Mouse (Mus musculus) kidney, adult 9 months (tissue): ENCODE measurements around the gene Gsta2.
"Not testable (repeated sequence)": the region's sequence is repeated elsewhere in the genome, so short reads cannot be mapped to it uniquely, and the experiment has no call there.

ENCODE experiments used
- DNase-seq: peaks from one replicate; pipeline ENCODE4 v3.0.0; 2022

Gsta2 gene

GRCm38 (mm10) chr9:78355611-78356010, at the start of gene Gsta2:
Gene Gsta2 (minus strand): TSS chr9:78355788.
- no peak for DNase-seq

- no peak for DNase-seq
Measured at GRCm38 (mm10) chr9:78401596-78401995, 46.0 kb upstream of the Gsta2 start.

- no peak for DNase-seq
Measured at GRCm38 (mm10) chr9:78400570-78400969, 45.0 kb upstream of the Gsta2 start.

GRCm38 (mm10) chr9:78396517-78396916, 40.9 kb upstream of the Gsta2 start:
- DNase-seq: no peak

GRCm38 (mm10) chr9:78395630-78396351, 40.2 kb upstream of the Gsta2 start, which contains the start of gene Ddx43:
Gene Ddx43 (plus strand): TSS chr9:78395777.
- DNase-seq: peak; percentile 9

- no peak for DNase-seq
Measured at GRCm38 (mm10) chr9:78395244-78395629, 39.6 kb upstream of the Gsta2 start.

- DNase-seq: no peak
Measured at GRCm38 (mm10) chr9:78394602-78395001, 39.0 kb upstream of the Gsta2 start.

GRCm38 (mm10) chr9:78393741-78394140, 38.2 kb upstream of the Gsta2 start:
- DNase-seq: no peak

DNA sequence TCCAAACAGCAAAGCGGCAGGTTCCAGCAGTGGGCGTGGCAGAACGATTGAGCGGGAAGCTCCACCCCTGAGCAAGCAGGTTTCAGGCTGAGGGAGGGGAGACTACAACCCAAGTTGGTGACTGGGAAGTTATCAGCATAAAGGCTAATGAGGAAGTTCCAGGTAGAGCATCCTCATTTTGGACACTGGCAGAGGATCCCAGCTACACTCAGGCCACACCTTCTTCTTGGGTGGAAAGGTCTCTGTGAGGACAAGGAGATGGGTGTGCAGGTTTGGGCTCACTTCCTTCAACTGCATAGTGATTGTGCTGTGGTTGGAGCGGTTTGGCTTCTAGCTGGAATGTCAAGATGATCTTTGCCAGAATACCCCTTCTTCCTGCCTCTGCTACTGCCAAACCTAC, 34.4 kb upstream of the Gsta2 start:
- no peak for DNase-seq

- DNase-seq: no peak
Measured at GRCm38 (mm10) chr9:78386947-78387346, 31.4 kb upstream of the Gsta2 start.

GRCm38 (mm10) chr9:78385893-78386292, 30.3 kb upstream of the Gsta2 start:
- DNase-seq: peak; percentile 29

- DNase-seq: no peak
Measured at GRCm38 (mm10) chr9:78378113-78378785, 22.7 kb upstream of the Gsta2 start, which contains the start of gene Ooep. Gene Ooep (minus strand): TSS chr9:78378725.

GRCm38 (mm10) chr9:78377546-78377945, 22.0 kb upstream of the Gsta2 start:
- no peak for DNase-seq

DNA sequence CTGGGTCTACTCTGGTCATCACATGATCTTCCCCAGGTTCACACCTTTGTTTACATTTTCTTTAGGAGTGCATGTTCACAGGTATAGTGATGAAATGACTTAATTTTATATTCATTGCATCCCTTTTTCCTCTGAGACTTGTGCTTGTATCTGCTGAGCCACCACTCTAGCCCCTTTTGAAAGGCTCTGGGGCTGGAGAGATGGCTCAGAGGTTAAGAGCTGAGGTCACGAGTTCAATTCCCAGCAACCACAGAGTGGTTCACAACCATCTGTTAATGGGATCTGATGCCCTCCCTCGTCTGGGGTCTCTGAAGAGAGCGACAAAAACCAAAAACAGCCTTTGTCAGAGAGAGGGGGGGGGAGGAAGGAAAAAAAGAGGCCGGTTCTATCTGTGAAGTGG, 19.9 kb upstream of the Gsta2 start:
- DNase-seq: no peak

DNA sequence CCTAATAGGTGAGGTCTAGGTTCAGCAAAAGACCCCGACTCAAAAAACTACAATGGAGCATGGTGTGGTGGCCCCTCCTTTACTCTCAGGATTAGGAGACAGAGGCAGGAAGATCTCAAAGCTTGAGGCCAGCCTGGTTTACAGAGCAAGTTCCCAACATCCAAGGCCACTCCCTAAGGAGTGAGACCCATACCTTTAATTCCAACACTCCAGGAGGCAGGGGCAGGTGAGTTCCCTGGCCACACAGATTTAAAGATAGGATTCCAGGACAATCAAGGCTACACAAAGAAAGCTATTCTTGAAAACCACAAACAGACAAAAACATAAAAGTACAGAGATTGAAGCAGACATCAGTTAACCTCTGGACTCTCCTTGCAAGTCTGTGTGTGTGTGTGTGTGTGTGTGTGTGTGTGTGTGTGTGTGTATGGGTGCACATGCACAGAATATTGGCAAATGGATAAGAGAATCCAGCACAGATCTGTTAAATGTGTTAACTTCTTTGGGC, 19.3 kb upstream of the Gsta2 start:
- no peak for DNase-seq

DNA sequence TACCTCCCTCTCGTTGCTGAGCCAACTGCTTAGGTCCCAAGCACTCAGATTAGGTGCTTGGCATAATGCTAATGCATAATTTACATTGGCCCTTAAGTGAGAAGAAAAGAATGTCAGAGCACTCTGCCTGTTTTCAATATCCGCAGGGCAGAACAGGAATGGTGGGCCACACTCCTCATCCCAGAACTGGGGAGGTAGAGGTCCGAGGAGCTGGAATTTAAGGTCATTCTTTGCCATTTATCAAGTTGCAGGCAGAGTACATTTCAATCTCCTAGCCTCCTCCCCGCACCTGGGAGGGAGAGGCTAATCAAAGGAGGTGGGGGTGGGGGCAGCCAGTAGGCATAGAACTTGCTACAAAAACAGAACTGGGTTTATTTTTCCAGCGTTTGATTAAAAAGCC, 18.8 kb upstream of the Gsta2 start:
- no peak for DNase-seq

DNA sequence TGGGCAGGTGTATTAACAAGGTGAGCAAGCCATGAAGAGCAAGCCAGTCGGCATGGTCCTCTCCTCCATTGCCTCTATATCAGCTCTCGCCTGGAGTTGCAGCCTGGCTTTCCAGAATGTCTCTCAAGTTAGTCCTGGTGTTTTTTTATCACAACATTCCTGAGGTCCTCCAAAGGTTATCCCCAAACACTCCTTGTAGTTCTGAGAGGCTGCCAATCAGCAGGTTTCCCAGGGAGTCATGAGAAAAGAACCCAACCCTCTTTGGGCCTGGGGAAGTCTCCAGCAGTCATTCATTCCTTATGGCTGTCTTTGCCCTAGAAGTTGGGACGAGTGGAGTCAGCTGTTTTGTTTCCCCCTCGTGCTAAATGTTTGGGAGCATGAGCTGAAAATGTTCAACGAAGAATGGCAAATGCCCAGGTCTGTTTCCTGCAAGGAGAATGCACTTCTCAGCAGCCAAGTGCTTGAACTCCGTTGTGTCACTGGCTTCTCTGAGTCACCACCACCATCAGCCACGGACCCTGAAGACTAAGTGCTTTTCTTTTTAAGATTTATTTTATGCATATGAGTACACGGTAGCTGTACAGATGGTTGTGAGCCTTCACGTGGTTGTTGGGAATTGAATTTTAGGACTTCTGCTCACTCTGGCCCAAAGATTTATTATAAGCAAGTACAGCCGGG, 17.4 kb upstream of the Gsta2 start:
- DNase-seq: no peak

DNA sequence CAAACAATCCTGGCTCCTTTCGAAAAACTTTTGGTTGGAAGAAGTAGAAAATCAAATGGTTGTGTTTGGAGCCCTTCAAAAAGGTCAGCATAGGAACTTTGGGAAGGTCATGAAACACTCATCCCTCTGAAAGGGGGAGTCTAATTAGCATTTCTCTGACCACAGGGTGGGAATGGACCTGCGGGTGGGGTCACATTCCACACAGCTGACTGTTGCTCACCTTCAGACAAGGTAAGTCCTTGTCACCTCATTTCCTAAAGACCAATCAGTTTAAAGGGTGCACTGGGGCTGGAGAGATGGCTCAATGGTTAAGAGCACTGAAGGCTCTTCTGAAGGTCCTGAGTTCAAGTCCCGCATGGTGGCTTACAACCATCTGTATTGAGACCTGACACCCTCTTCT, 15.9 kb upstream of the Gsta2 start:
- DNase-seq: no peak

- no peak for DNase-seq
Measured at GRCm38 (mm10) chr9:78369786-78370185, 14.2 kb upstream of the Gsta2 start.

- no peak for DNase-seq
Measured at GRCm38 (mm10) chr9:78369349-78369748, 13.8 kb upstream of the Gsta2 start.

DNA sequence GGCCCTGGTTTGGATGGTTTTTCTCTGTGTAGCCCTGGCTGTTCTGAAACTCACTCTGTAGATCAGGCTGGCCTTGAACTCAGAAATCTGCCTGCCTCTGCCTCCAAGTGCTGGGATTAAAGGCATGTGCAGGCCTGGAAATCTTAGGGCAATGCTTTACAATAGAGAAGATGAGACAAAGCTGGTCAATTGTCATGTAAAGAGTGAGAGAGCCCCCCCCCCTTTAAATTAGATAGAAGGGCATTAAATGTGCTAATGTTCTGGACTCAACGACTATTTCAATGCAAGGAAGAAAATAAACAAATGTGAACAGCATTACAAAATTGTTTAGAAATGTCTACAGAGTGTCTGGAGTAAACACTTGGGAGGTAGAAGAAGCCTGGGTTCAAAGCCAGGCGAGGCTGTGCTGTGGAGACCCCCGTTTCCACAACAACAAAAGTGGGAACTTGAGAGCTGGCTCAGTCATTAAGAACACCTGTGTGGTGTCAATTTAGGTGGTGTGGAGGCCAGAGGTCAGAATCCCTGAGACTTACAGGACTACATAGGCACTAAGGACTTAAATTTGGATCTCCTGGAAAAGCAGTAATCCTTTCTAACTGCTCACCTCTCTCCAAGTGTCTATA, 13.2 kb upstream of the Gsta2 start:
- DNase-seq: no peak

GRCm38 (mm10) chr9:78367959-78368358, 12.4 kb upstream of the Gsta2 start, which contains the start of gene Dppa5a:
Gene Dppa5a (minus strand): TSS chr9:78368177.
- DNase-seq: not testable (repeated sequence)
